Mouse (Mus musculus) G1E (cell line): ENCODE measurements around the gene 1110002E22Rik. TPM values are rescaled to one million over a fixed set of nuclear protein-coding genes. Genes with fewer than 3 reads are reported as not detected.

ENCODE experiments used
- ATAC-seq: 2 replicates; pipeline ENCODE4 v1.8.0; 2016; ENCODE audit warnings: mild to moderate bottlenecking; ENCODE audit not compliant: insufficient number of reproducible peaks, poor library complexity, low FRiP score, severe bottlenecking; ENCODE audit errors: extremely low read depth
- DNase-seq: peaks from one replicate; pipeline ENCODE4 v3.0.0; 2012; ENCODE audit warnings: low spot score
- H3K27me3 ChIP-seq: 2 replicates; pipeline ENCODE4 v1.6.1; 2012; ENCODE audit warnings: mild to moderate bottlenecking, low read length, inconsistent platforms; ENCODE audit not compliant: insufficient read depth
- H3K36me3 ChIP-seq: replicated peaks from 2 replicates; pipeline ENCODE3; 2012; ENCODE audit warnings: mild to moderate bottlenecking, inconsistent platforms
- H3K4me1 ChIP-seq: 2 replicates; pipeline ENCODE4 v1.6.1; 2012; ENCODE audit warnings: low read depth, low read length, inconsistent platforms, mixed read lengths; ENCODE audit not compliant: insufficient read depth
- H3K4me3 ChIP-seq: 2 replicates; pipeline ENCODE4 v1.5.1; 2012; ENCODE audit warnings: low read depth, mild to moderate bottlenecking, inconsistent platforms, low read length, moderate library complexity, mixed read lengths
- H3K9me3 ChIP-seq: replicated peaks from 2 replicates; pipeline ENCODE4 v1.6.1; 2012; ENCODE audit warnings: inconsistent platforms
- CTCF ChIP-seq: IDR thresholded peaks from 2 replicates; pipeline ENCODE4 v1.5.1; 2012; ENCODE audit warnings: low read depth, low read length, inconsistent platforms, mixed read lengths
- GATA1 ChIP-seq: IDR thresholded peaks from 2 replicates; pipeline ENCODE4 v1.6.1; 2012; ENCODE audit warnings: borderline replicate concordance, low read length, inconsistent platforms, mixed read lengths
- GATA2 ChIP-seq: IDR thresholded peaks from 2 replicates; pipeline ENCODE4 v1.6.1; 2012; ENCODE audit warnings: low read depth, low read length, inconsistent platforms, borderline replicate concordance
- POLR2AphosphoS5 ChIP-seq: IDR thresholded peaks from 2 replicates; pipeline ENCODE4 v1.6.1; 2012; ENCODE audit warnings: low read depth, low read length, inconsistent platforms; ENCODE audit not compliant: insufficient replicate concordance
- TAL1 ChIP-seq: conservative IDR thresholded peaks from 2 replicates; pipeline ENCODE4 v1.6.1; 2012; ENCODE audit warnings: low read depth, low read length, inconsistent platforms, mixed read lengths
- polyA plus RNA-seq: library from polyadenylated mRNA; stranded (reverse); fragments of >175 nt; gene quantifications from 2 replicates; pipeline ENCODE4 v1.2.3, GENCODE M21; 2012
- total RNA-seq, 2 experiments: library from RNA; stranded (forward) in 1 of 2; stranded (reverse) in 1 of 2; fragments of 200-1000 nt in 1 of 2; fragments of >200 nt in 1 of 2; fragmentation: Nextera tagmentation in 1 of 2; gene quantifications; 2 replicates each; pipeline ENCODE4 v1.2.3; 2014 to 2017

1110002E22Rik gene
- total and polyA plus RNA-seq, 3 experiments: under 0.01 to 0.02 TPM; not detected in 1

DNA sequence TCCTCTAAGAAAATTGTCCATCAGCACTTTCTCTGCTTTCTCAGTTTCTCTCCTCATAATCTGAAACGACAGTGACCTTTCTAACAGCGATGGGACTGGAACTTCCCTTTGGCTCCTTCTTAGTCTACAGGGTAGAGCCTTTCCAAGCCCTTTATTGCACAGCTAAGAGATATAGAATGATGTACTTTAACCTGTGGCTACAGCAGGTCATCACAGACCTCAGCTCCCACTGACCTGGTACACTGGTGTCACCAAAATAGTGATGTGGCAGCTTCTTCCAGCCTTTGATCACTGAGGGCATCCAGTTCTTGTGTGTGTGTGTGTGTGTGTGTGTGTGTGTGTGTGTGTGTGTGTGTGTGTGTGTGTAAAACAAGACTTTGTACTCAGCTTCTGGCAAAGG lies 56.6 kb downstream of the 1110002E22Rik start:
- Histone ChIP-seq H3K4me3 (no peak overlapping the region), H3K36me3 (no peaks in the 10 kb centered on the region), H3K27me3 (peaks cover 3% of the 10 kb centered on the region), H3K4me1 (peaks cover 3% of the 10 kb centered on the region; the same call in 1 of the 2 replicates), H3K9me3 (no peaks in the 10 kb centered on the region)
- TF ChIP-seq TAL1 (no peak), CTCF (no peak), GATA1 (no peak), GATA2 (no peak), POLR2AphosphoS5 (no peak)
- no peak for DNase-seq
- ATAC-seq: no peak

GRCm38 (mm10) chr3:138123842-138124241 lies 59.0 kb downstream of the 1110002E22Rik start:
- Histone ChIP-seq H3K27me3 (peaks cover under 1% of the 10 kb centered on the region), H3K9me3 (no peaks in the 10 kb centered on the region), H3K36me3 (no peaks in the 10 kb centered on the region), H3K4me1 (no peaks in the 10 kb centered on the region), H3K4me3 (no peak overlapping the region)
- ATAC-seq (no peak), DNase-seq (no peak)
- no peak for TF ChIP-seq TAL1
- no peak for TF ChIP-seq GATA2
- TF ChIP-seq CTCF: no peak
- TF ChIP-seq POLR2AphosphoS5: no peak
- TF ChIP-seq GATA1: no peak

GRCm38 (mm10) chr3:138129110-138129509 lies 64.3 kb downstream of the 1110002E22Rik start:
- ATAC-seq: no peak
- H3K4me1 ChIP-seq: no peaks in the 10 kb centered on the region
- no peak for TF ChIP-seq GATA2
- TF ChIP-seq POLR2AphosphoS5: no peak
- TF ChIP-seq TAL1: no peak
- TF ChIP-seq CTCF: no peak
- TF ChIP-seq GATA1: no peak
- no peaks in the 10 kb centered on the region for H3K27me3 ChIP-seq
- no peak for DNase-seq
- no peaks in the 10 kb centered on the region for H3K36me3 ChIP-seq
- no peak overlapping the region for H3K4me3 ChIP-seq
- H3K9me3 ChIP-seq: no peaks in the 10 kb centered on the region

GRCm38 (mm10) chr3:138130692-138131091 lies 65.8 kb downstream of the 1110002E22Rik start:
- no peak for DNase-seq
- Histone ChIP-seq H3K4me1 (no peaks in the 10 kb centered on the region), H3K27me3 (no peaks in the 10 kb centered on the region), H3K36me3 (no peaks in the 10 kb centered on the region), H3K9me3 (no peaks in the 10 kb centered on the region), H3K4me3 (no peak overlapping the region)
- ATAC-seq: no peak
- TF ChIP-seq POLR2AphosphoS5 (no peak), GATA2 (no peak), TAL1 (no peak)

Other genes with a start within 250 kb of the 1110002E22Rik start
- 814 and 860 TPM in 2 replicates for gene H2afz, start 200.6 kb upstream of the 1110002E22Rik start, total RNA-seq (2014; fragmentation: Nextera tagmentation)
- gene H2afz, start 200.6 kb upstream of the 1110002E22Rik start, total RNA-seq (2017): 3,552 and 3,752 TPM in 2 replicates
- 3,787 and 4,050 TPM in 2 replicates for gene H2afz, start 200.6 kb upstream of the 1110002E22Rik start, polyA plus RNA-seq
- 23.8 and 27.8 TPM in 2 replicates for gene Dnajb14, start 197.4 kb upstream of the 1110002E22Rik start, total RNA-seq (2014; fragmentation: Nextera tagmentation)
- 13.0 and 14.4 TPM in 2 replicates for gene Dnajb14, start 197.4 kb upstream of the 1110002E22Rik start, total RNA-seq (2017)
- 2.0 and 2.4 TPM in 2 replicates for gene Dnajb14, start 197.4 kb upstream of the 1110002E22Rik start, polyA plus RNA-seq
- 152 and 187 TPM in 2 replicates for gene Lamtor3, start 146.5 kb upstream of the 1110002E22Rik start, total RNA-seq (2014; fragmentation: Nextera tagmentation)
- gene Lamtor3, start 146.5 kb upstream of the 1110002E22Rik start, total RNA-seq (2017): 233 and 234 TPM in 2 replicates
- gene Lamtor3, start 146.5 kb upstream of the 1110002E22Rik start, polyA plus RNA-seq: 27.0 and 38.4 TPM in 2 replicates
- 288 and 301 TPM in 2 replicates for gene Dapp1, start 83.5 kb upstream of the 1110002E22Rik start, total RNA-seq (2014; fragmentation: Nextera tagmentation)
- 438 and 441 TPM in 2 replicates for gene Dapp1, start 83.5 kb upstream of the 1110002E22Rik start, total RNA-seq (2017)
- 14.3 and 37.2 TPM in 2 replicates for gene Dapp1, start 83.5 kb upstream of the 1110002E22Rik start, polyA plus RNA-seq
- not detected in 2 replicates for gene Gm5105, start 2.3 kb downstream of the 1110002E22Rik start, total RNA-seq (2014; fragmentation: Nextera tagmentation)
- 0.11 and 0.12 TPM in 2 replicates for gene Gm5105, start 2.3 kb downstream of the 1110002E22Rik start, total RNA-seq (2017)
- not detected in 2 replicates for gene Gm5105, start 2.3 kb downstream of the 1110002E22Rik start, polyA plus RNA-seq
- 18.7 and 24.9 TPM in 2 replicates for gene Trmt10a, start 78.4 kb downstream of the 1110002E22Rik start, total RNA-seq (2014; fragmentation: Nextera tagmentation)
- 11.8 and 15.9 TPM in 2 replicates for gene Trmt10a, start 78.4 kb downstream of the 1110002E22Rik start, total RNA-seq (2017)
- gene Trmt10a, start 78.4 kb downstream of the 1110002E22Rik start, polyA plus RNA-seq: 3.6 and 4.6 TPM in 2 replicates
- 7.2 and 8.0 TPM in 2 replicates for gene Mttp, start 79.9 kb downstream of the 1110002E22Rik start, total RNA-seq (2014; fragmentation: Nextera tagmentation)
- 2.7 and 3.4 TPM in 2 replicates for gene Mttp, start 79.9 kb downstream of the 1110002E22Rik start, total RNA-seq (2017)
- gene Mttp, start 79.9 kb downstream of the 1110002E22Rik start, polyA plus RNA-seq: 0.23 and 0.42 TPM in 2 replicates
- not detected in 2 replicates for gene 4930579F01Rik, start 128.8 kb downstream of the 1110002E22Rik start, total RNA-seq (2014; fragmentation: Nextera tagmentation)
- gene 4930579F01Rik, start 128.8 kb downstream of the 1110002E22Rik start, total RNA-seq (2017): 0.12 TPM in 1 of 2 replicates, not detected in the other
- gene 4930579F01Rik, start 128.8 kb downstream of the 1110002E22Rik start, polyA plus RNA-seq: not detected in 2 replicates
- gene Adh7, start 152.7 kb downstream of the 1110002E22Rik start, total RNA-seq (2014; fragmentation: Nextera tagmentation): not detected in 2 replicates
- gene Adh7, start 152.7 kb downstream of the 1110002E22Rik start, total RNA-seq (2017): 0.05 and 0.06 TPM in 2 replicates
- gene Adh7, start 152.7 kb downstream of the 1110002E22Rik start, polyA plus RNA-seq: not detected in 2 replicates
- not detected in 2 replicates for gene Adh1, start 195.9 kb downstream of the 1110002E22Rik start, total RNA-seq (2014; fragmentation: Nextera tagmentation)
- 0.17 and 0.33 TPM in 2 replicates for gene Adh1, start 195.9 kb downstream of the 1110002E22Rik start, total RNA-seq (2017)
- gene Adh1, start 195.9 kb downstream of the 1110002E22Rik start, polyA plus RNA-seq: not detected in 2 replicates
- gene Adh6a, start 248.2 kb downstream of the 1110002E22Rik start, total RNA-seq (2014; fragmentation: Nextera tagmentation): not detected in 2 replicates
- gene Adh6a, start 248.2 kb downstream of the 1110002E22Rik start, total RNA-seq (2017): 0.22 TPM in 1 of 2 replicates, not detected in the other
- not detected in 2 replicates for gene Adh6a, start 248.2 kb downstream of the 1110002E22Rik start, polyA plus RNA-seq